Mouse (Mus musculus) neural tube, embryonic 15.5 days (tissue): ENCODE measurements around the gene Gng2. TPM values are rescaled to one million over a fixed set of nuclear protein-coding genes. Genes with fewer than 3 reads are reported as not detected.
A peak's percentile ranks its signal among the peaks of the same experiment; 100 is the strongest.

Source experiments
- ATAC-seq: fragments of 200-750 bp; cut with Nextera tagmentation; 2 replicates; pipeline ENCODE4 v1.8.0; 2017; ENCODE audit warnings: mild to moderate bottlenecking, moderate TSS enrichment, moderate library complexity; ENCODE audit not compliant: low FRiP score
- H3K27ac ChIP-seq: fragments of 300-500 bp; sonication (generic); replicated peaks from 2 replicates; pipeline ENCODE4 v1.5.1; 2015; ENCODE audit warnings: mild to moderate bottlenecking, inconsistent platforms
- H3K27me3 ChIP-seq: fragments of 300-500 bp; sonication (generic); replicated peaks from 2 replicates; pipeline ENCODE4 v1.6.1; 2015; ENCODE audit warnings: inconsistent platforms
- H3K36me3 ChIP-seq: fragments of 300-500 bp; sonication (generic); 2 replicates; pipeline ENCODE4 v1.6.1; 2015; ENCODE audit warnings: inconsistent platforms
- H3K4me1 ChIP-seq: fragments of 300-500 bp; sonication (generic); 2 replicates; pipeline ENCODE4 v1.6.1; 2015; ENCODE audit warnings: inconsistent platforms
- H3K4me2 ChIP-seq: fragments of 300-500 bp; sonication (generic); 2 replicates; pipeline ENCODE4 v1.6.1; 2015; ENCODE audit warnings: inconsistent platforms, mild to moderate bottlenecking, moderate library complexity
- H3K4me3 ChIP-seq: fragments of 300-500 bp; sonication (generic); replicated peaks from 2 replicates; pipeline ENCODE4 v1.5.1; 2015; ENCODE audit warnings: mild to moderate bottlenecking, inconsistent platforms
- H3K9ac ChIP-seq: fragments of 300-500 bp; sonication (generic); replicated peaks from 2 replicates; pipeline ENCODE4 v1.6.1; 2015; ENCODE audit warnings: mild to moderate bottlenecking, inconsistent platforms
- H3K9me3 ChIP-seq: fragments of 300-500 bp; sonication (generic); replicated peaks from 2 replicates; pipeline ENCODE4 v1.6.1; 2016; ENCODE audit warnings: inconsistent platforms
- WGBS: fragments of 180-500 bp; shearing (Covaris S2); methylation state at CpG from one replicate; pipeline ENCODE4 v1.1.7; 2015; ENCODE audit warnings: mixed read lengths; 5-methylcytosine and 5-hydroxymethylcytosine counted together
- polyA plus RNA-seq: library from polyadenylated mRNA; unstranded; fragments of >200 nt; fragmentation: Nextera tagmentation; extraction: Ambion mirVana; gene quantifications from 2 replicates; pipeline ENCODE4 v1.2.1, GENCODE M21; 2015

The Gng2 gene
- polyA plus RNA-seq, 1 experiment from 2014 or later, result 351 TPM

DNA sequence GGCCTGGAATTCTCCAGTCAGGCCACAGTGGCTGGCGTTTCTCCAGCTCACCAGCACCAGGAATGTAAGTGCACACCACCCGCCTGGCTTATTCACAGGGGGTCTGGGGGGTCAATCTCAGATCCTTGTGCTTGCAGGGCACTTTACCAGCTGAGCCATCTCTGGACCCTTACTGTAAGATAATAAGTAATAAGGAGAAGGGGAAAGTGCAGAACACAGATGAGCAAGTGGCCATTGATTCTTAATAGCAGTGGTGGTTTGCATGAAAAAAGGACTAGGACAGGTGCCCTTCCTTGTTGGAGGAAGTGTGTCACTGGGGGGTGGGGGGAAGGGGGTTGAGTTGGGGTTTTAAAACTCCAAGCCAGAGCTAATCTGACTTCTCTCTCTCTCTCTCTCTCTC is 50.3 kb downstream of the Gng2 start:
- ATAC-seq, result no peak
- WGBS, result 69% methylated on average over 2 of the region's 2 CpGs
- Histone ChIP-seq H3K9me3 (no peaks in the 10 kb centered on the region), H3K9ac (no peak overlapping the region), H3K36me3 (no peaks in the 10 kb centered on the region; the same call in 1 of the 2 replicates), H3K27me3 (no peaks in the 10 kb centered on the region), H3K4me3 (no peak overlapping the region), H3K27ac (no peak overlapping the region), H3K4me1 (peaks cover 3% of the 10 kb centered on the region; the same call in 1 of the 2 replicates), H3K4me2 (no peak overlapping the region)

DNA sequence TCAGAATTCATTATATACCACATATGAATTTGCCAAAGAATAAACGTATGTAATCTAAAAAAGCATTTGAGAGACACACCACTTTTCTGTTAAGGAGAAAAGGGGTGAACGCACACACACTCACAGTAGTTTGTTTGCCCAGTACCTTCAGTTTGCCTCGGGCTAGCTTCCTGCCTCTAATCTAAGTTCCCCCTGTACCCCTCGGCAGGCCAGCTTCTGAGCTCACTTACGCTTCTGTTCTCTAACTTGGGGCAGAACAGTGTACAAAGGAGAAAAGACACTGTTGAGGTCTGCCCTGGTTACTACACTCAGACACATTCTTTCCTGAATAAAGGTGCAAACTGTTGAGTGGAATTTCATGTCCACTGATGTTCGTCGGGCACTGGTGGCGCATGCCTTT is 51.1 kb downstream of the Gng2 start:
- no peak overlapping the region for H3K9ac ChIP-seq
- no peaks in the 10 kb centered on the region; the same call in 1 of the 2 replicates for H3K36me3 ChIP-seq
- H3K27me3 ChIP-seq, result no peaks in the 10 kb centered on the region
- ATAC-seq, result no peak
- H3K9me3 ChIP-seq, result no peaks in the 10 kb centered on the region
- H3K4me3 ChIP-seq, result no peak overlapping the region
- H3K4me2 ChIP-seq, result no peak overlapping the region
- peaks cover 7% of the 10 kb centered on the region; the same call in 1 of the 2 replicates for H3K4me1 ChIP-seq
- H3K27ac ChIP-seq, result no peak overlapping the region
- 87% methylated on average over 8 of the region's 8 CpGs for WGBS

DNA sequence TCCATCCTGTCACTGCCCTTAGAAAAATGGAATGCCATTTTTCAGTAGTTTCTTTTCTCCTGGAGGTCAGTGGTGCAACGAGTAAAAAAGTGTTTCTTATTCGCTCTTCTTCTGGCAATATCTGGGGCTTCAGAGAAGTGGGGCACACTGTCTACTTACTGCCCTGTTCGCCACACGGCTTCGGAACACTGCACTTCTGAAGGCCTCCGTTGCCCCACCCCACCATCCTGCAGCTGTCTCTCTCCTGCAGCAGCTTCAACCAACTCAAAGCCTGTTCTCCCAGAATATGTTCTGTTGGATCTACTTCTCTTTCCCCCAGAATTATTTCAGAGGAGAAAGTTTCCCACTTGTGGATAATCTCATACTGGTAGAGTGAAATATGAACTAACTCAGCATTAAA is 52.3 kb downstream of the Gng2 start:
- H3K27me3 ChIP-seq, result no peaks in the 10 kb centered on the region
- no peak for ATAC-seq
- H3K4me3 ChIP-seq, result no peak overlapping the region
- H3K27ac ChIP-seq, result no peak overlapping the region
- no peak overlapping the region for H3K9ac ChIP-seq
- H3K4me2 ChIP-seq, result no peak overlapping the region
- H3K9me3 ChIP-seq, result no peaks in the 10 kb centered on the region
- H3K36me3 ChIP-seq, result no peaks in the 10 kb centered on the region; the same call in 1 of the 2 replicates
- WGBS, result 83% methylated on average over 6 of the region's 6 CpGs
- H3K4me1 ChIP-seq, result peaks cover 18% of the 10 kb centered on the region

DNA sequence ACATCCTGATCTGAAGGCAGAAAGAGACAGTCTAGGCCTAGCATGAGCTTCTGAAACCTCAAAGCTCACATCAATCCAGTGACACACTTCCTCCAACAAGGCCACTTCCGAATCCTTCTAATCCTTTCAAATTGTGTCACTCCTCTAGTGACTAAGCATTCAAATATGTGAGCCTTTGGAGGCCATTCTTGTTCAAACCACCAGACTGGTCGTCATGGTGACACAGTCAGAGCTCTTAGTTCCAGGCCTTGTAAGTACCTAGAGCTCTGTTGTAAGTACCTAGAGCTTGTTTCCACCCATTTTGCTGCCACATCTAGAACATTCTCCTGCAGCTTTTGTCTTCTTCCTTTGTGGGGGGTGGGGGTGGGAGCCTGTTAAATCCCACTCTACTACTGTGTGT is 53.3 kb downstream of the Gng2 start:
- no peak overlapping the region for H3K9ac ChIP-seq
- WGBS, result 92% methylated on average over 2 of the region's 2 CpGs
- H3K9me3 ChIP-seq, result no peaks in the 10 kb centered on the region
- ATAC-seq, result no peak
- no peak overlapping the region for H3K4me2 ChIP-seq
- H3K36me3 ChIP-seq, result no peaks in the 10 kb centered on the region
- no peak overlapping the region for H3K27ac ChIP-seq
- no peaks in the 10 kb centered on the region for H3K27me3 ChIP-seq
- H3K4me3 ChIP-seq, result no peak overlapping the region
- peaks cover 26% of the 10 kb centered on the region for H3K4me1 ChIP-seq

DNA sequence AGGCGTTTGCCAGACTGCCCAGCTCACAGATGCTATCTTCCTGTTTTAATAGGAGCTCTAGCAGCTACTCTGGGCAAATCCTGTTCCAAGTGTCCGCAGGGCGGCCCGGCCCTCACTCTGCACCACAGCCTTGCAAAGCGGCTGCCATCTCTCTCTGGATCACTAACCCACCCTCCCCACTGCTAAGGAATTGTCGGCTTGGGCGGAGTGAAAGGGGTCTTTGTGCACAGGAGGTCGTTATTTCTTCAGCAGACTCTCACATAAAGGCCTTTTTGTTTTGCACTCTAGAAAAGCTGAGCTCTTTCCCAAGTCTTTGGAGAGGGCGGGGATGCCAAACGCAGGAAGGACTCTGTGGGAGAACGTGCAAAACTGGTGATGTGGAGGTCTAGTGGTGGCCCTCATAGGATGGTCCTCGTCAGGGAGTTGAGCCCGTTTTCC is 57.2 kb downstream of the Gng2 start:
- H3K4me2 ChIP-seq, result peak overlapping the region; percentile 11; the same call in 1 of the 2 replicates
- H3K27ac ChIP-seq, result peak overlapping the region; percentile 77
- H3K27me3 ChIP-seq, result no peaks in the 10 kb centered on the region
- H3K4me1 ChIP-seq, result peaks cover 26% of the 10 kb centered on the region
- H3K4me3 ChIP-seq, result no peak overlapping the region
- peak; percentile 67 for ATAC-seq
- no peaks in the 10 kb centered on the region for H3K9me3 ChIP-seq
- WGBS, result 14% methylated on average over 13 of the region's 13 CpGs
- 0 out of 2 replicates have a peak overlapping the region, but pooled peaks have one; percentile 21 for H3K9ac ChIP-seq
- 0 out of 2 replicates have a peak, but pooled peaks cover 4% of the 10 kb centered on the region for H3K36me3 ChIP-seq

DNA sequence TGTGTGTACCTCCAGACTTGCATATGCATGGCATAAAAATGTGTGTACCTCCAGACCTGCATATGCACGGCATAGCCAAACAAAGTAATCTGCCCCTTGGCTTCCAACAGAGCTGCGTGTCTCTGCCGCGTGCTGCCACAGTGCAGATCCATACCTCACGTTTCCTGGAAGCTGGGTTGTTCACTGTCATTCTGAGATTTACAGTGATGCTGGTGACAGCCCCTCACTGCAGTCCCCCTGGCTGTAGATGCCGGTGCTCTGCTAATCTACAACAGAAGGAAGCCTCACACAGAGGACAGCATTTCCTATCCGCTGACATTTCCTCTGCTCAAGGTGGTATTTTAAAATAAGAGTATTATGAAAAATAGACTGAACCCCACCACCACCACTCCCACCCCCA is 57.6 kb downstream of the Gng2 start:
- Histone ChIP-seq H3K27me3 (no peaks in the 10 kb centered on the region), H3K4me3 (no peak overlapping the region), H3K27ac (peak overlapping the region; percentile 77), H3K4me1 (peaks cover 26% of the 10 kb centered on the region), H3K36me3 (peaks cover 9% of the 10 kb centered on the region), H3K4me2 (no peak overlapping the region; the same call in 1 of the 2 replicates), H3K9me3 (no peaks in the 10 kb centered on the region), H3K9ac (no peak overlapping the region)
- 32% methylated on average over 7 of the region's 7 CpGs for WGBS
- peak; percentile 53; the same call in 1 of the 2 replicates for ATAC-seq

DNA sequence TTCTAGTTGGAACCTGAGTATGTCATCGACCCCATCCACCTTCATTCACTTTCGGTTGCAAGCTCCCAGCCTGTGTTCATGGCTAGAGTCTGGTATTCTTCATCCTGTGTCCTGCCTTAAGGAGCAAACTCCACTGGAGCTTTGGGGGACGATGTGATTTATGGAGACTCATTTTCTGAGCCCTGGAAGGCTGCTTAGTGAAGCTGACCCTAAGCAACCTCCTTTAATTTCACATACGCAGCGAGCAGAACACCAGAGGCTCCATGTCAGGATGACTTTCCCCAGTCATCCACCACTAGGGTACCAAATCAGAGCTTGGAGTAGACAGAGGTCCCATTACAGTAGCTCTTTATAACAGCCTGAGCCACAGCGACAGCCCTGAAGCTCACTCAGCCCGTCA is 59.9 kb downstream of the Gng2 start:
- no peaks in the 10 kb centered on the region for H3K9me3 ChIP-seq
- no peaks in the 10 kb centered on the region for H3K27me3 ChIP-seq
- peaks cover 26% of the 10 kb centered on the region for H3K4me1 ChIP-seq
- WGBS, result 75% methylated on average over 7 of the region's 7 CpGs
- no peak overlapping the region for H3K4me3 ChIP-seq
- no peak overlapping the region for H3K27ac ChIP-seq
- H3K4me2 ChIP-seq, result no peak overlapping the region
- H3K36me3 ChIP-seq, result peaks cover 9% of the 10 kb centered on the region
- no peak for ATAC-seq
- H3K9ac ChIP-seq, result no peak overlapping the region

DNA sequence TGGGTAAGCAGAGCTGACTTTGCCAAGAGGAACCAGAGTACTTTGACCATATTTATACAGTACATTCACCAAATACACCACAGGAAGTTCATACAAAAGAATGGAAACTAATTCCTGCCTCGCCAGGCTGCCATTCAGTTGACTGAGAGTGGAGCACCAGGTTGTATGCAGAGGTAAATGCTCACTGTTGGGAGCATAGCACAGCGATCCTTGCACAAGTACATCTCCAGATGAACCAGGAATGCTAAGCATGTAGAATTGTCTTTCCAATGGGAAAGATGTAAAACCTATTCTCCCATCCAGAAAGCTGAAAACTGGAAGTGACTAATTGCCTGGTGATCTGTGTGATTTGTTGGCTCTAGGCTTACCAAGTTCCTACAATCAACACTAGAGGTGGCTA is 61.1 kb downstream of the Gng2 start:
- H3K36me3 ChIP-seq, result peaks cover 9% of the 10 kb centered on the region
- H3K9me3 ChIP-seq, result no peaks in the 10 kb centered on the region
- H3K9ac ChIP-seq, result no peak overlapping the region
- ATAC-seq, result no peak
- H3K4me3 ChIP-seq, result no peak overlapping the region
- 91% methylated on average over 2 of the region's 2 CpGs for WGBS
- H3K27ac ChIP-seq, result no peak overlapping the region
- H3K4me1 ChIP-seq, result peaks cover 22% of the 10 kb centered on the region
- no peaks in the 10 kb centered on the region for H3K27me3 ChIP-seq
- H3K4me2 ChIP-seq, result no peak overlapping the region

DNA sequence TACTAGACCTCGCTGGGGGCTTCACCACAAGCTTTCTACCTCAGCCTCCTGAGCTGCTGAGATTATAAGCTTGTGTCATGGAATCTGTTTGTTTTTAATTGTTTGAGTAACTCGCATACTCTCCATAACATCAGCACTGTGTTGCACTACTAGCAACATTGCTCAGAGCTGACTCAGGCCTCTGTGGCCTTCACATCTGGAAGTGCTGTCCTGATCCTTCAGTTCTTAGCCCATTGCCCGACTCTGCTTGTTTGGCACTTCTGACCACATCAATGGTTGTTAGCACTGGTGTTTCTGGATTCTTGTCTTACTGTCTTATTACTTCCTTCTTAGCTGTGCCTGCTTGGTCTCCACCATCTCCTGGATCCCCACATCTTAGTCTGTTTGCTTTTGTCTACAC is 64.5 kb downstream of the Gng2 start:
- ATAC-seq, result no peak
- Histone ChIP-seq H3K4me3 (no peak overlapping the region), H3K9ac (no peak overlapping the region), H3K36me3 (peaks cover 9% of the 10 kb centered on the region), H3K4me2 (no peak overlapping the region), H3K9me3 (no peaks in the 10 kb centered on the region), H3K4me1 (peaks cover 4% of the 10 kb centered on the region; the same call in 1 of the 2 replicates), H3K27me3 (no peaks in the 10 kb centered on the region), H3K27ac (no peak overlapping the region)
- 93% methylated on average over 3 of the region's 3 CpGs for WGBS

DNA sequence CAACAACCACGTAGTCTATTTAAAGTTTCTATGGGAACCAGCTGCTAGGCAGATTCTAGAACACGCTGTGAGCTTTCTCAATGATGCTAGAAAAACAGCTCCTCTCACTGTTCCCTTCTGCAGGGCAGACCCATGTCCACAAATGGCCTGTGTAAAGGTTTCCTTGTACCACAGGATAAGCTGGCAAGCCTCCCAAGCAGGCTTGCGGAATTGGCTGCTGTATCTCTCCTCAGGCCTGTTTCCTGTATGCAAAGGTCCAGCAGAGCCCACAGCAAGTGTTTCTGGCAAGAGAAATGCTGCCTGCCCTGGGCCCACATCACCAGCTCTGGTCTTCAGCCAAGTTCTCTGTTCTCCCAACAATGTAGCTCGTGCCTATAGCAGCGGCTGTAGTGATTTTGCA is 71.8 kb downstream of the Gng2 start:
- Histone ChIP-seq H3K9ac (no peak overlapping the region), H3K4me3 (no peak overlapping the region), H3K4me1 (peaks cover 24% of the 10 kb centered on the region), H3K27ac (peak overlapping the region; percentile 35), H3K27me3 (no peaks in the 10 kb centered on the region), H3K4me2 (no peak overlapping the region), H3K36me3 (peaks cover 3% of the 10 kb centered on the region; the same call in 1 of the 2 replicates), H3K9me3 (no peaks in the 10 kb centered on the region)
- peak; percentile 71 for ATAC-seq
- 38% methylated on average over 5 of the region's 5 CpGs for WGBS

DNA sequence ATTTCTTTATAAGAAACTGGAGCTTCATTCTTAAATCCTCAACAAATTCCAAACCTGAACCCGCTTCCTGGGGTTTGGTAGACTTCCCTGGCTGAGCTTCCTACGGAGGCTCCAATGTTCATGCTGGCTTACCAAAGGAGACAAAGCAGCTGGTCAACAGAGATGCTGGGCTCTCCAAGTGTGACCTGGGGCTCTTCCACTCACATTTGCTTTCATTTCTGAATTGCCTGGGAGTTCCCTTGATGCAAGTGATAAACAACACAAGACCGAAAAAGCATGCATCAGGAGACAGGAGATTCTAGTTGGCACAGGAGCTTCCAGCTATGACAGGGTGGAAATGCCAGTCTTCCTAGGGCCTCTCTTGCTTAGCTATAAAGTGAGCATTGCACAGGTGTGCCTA is 72.6 kb downstream of the Gng2 start:
- Histone ChIP-seq H3K27ac (peak overlapping the region; percentile 35), H3K9ac (no peak overlapping the region), H3K9me3 (no peaks in the 10 kb centered on the region), H3K27me3 (no peaks in the 10 kb centered on the region), H3K4me3 (no peak overlapping the region), H3K36me3 (peaks cover 3% of the 10 kb centered on the region; the same call in 1 of the 2 replicates), H3K4me2 (no peak overlapping the region), H3K4me1 (peaks cover 24% of the 10 kb centered on the region)
- ATAC-seq, result peak; percentile 17; the same call in 1 of the 2 replicates
- 50% methylated on average over 3 of the region's 3 CpGs for WGBS

DNA sequence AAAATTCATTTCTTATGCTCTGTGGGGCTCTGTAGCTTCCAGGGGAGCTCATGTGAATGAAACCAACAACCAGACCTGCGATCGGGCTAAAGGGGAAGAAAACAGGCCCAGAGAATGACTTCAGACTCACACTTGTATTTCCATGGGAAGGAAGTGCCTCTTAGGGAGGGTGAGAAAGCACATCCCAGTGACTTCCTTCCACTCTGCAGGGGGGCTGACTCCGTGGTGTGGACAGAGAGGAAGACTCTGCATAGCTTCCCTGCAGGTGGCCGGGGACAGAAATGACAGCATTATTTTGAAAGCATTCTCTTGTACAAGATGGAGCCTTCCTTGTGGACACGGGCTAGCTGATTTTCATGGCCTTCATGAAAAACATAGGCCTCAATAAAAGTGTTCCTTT is 73.4 kb downstream of the Gng2 start:
- Histone ChIP-seq H3K27me3 (no peaks in the 10 kb centered on the region), H3K4me2 (no peak overlapping the region), H3K9ac (no peak overlapping the region), H3K4me1 (peaks cover 24% of the 10 kb centered on the region), H3K4me3 (no peak overlapping the region), H3K27ac (no peak overlapping the region), H3K9me3 (no peaks in the 10 kb centered on the region), H3K36me3 (peaks cover 3% of the 10 kb centered on the region; the same call in 1 of the 2 replicates)
- WGBS, result 55% methylated on average over 5 of the region's 5 CpGs
- ATAC-seq, result no peak
